Mouse (Mus musculus): ENCODE measurements around the gene Dusp3.

GRCm38 (mm10) chr11:101943055-101943454 lies 43.8 kb downstream of the Dusp3 start:
- TF ChIP-seq POLR2A (IDR thresholded peaks at IDR 0.05; ENCODE audit: control insufficient read depth, extremely low read depth, insufficient read depth, low read length, poor library complexity) (no peak), CTCF (IDR thresholded peaks at IDR 0.05; ENCODE audit: borderline replicate concordance, control insufficient read depth, extremely low read depth, insufficient read depth, low read length, poor library complexity) (no peak)
